Mouse (Mus musculus): ENCODE results near the gene Gm4450. TPM values are rescaled to one million over a fixed set of nuclear protein-coding genes. Genes with fewer than 3 reads are reported as not detected.
"Not testable (repeated sequence)": the region's sequence is repeated elsewhere in the genome, so short reads cannot be mapped to it uniquely, and the experiment has no call there.

Gene Gm4450
- polyA plus RNA-seq (2014; fragmentation: Nextera tagmentation; extraction: Ambion mirVana) = not detected in 2 replicates

GRCm38 (mm10) chr3:98457026-98457425 is at the start of gene Gm4450:
TSS of gene Gm4450 (minus strand) at chr3:98457126.
- not testable (repeated sequence) for H3K4me2 ChIP-seq (ENCODE audit: low read length); H3K4me3 ChIP-seq (ENCODE audit: low read depth, low read length); H3K27ac ChIP-seq (ENCODE audit: low read depth); H3K4me1 ChIP-seq (replicated peaks; ENCODE audit: control insufficient read depth, insufficient read depth, low read length); H3K27me3 ChIP-seq (replicated peaks; ENCODE audit: control insufficient read depth, insufficient read depth, low read length); H3K9me3 ChIP-seq (ENCODE audit: control insufficient read depth, low read length); H3K9ac ChIP-seq (ENCODE audit: low read length); H3K36me3 ChIP-seq (ENCODE audit: control insufficient read depth, insufficient read depth, low read length); DNase-seq (ENCODE audit: low spot score); ATAC-seq (replicated peaks; ENCODE audit: low FRiP score, low TSS enrichment, low read depth)
- no CpG with 5 or more reads among the region's 1 CpGs for WGBS

DNA sequence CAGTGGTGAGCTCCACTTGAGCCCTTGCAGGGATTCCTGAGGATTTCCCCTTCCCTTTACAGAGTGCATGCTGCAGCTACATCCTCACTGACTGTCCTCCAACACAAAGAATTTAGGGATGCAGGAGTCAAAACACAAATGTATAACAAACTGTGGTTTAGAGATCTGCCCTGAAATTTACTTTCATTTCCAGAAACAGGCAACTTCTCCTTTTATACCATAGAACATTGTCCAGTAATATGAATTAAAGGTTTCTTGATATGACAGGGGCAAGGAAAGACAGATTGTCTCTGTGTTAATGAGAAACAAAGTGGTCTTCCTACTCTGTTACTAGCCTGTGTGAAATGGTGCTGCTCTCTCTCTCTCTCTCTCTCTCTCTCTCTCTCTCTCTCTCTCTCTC is 40.5 kb upstream of the Gm4450 start:
- not testable (repeated sequence) for H3K36me3 ChIP-seq (ENCODE audit: control insufficient read depth, insufficient read depth, low read length); DNase-seq (ENCODE audit: low spot score); H3K4me3 ChIP-seq (ENCODE audit: low read depth, low read length); H3K4me1 ChIP-seq (replicated peaks; ENCODE audit: control insufficient read depth, insufficient read depth, low read length); H3K9ac ChIP-seq (ENCODE audit: low read length); H3K9me3 ChIP-seq (ENCODE audit: control insufficient read depth, low read length); H3K4me2 ChIP-seq (ENCODE audit: low read length); ATAC-seq (replicated peaks; ENCODE audit: low FRiP score, low TSS enrichment, low read depth); H3K27ac ChIP-seq (ENCODE audit: low read depth); H3K27me3 ChIP-seq (replicated peaks; ENCODE audit: control insufficient read depth, insufficient read depth, low read length)

GRCm38 (mm10) chr3:98496762-98497161 is 39.8 kb upstream of the Gm4450 start:
- H3K9ac ChIP-seq (ENCODE audit: low read length); H3K27me3 ChIP-seq (replicated peaks; ENCODE audit: control insufficient read depth, insufficient read depth, low read length); H3K36me3 ChIP-seq (ENCODE audit: control insufficient read depth, insufficient read depth, low read length); H3K27ac ChIP-seq (ENCODE audit: low read depth); H3K9me3 ChIP-seq (ENCODE audit: control insufficient read depth, low read length); H3K4me3 ChIP-seq (ENCODE audit: low read depth, low read length); DNase-seq (ENCODE audit: low spot score); H3K4me1 ChIP-seq (replicated peaks; ENCODE audit: control insufficient read depth, insufficient read depth, low read length); H3K4me2 ChIP-seq (ENCODE audit: low read length); ATAC-seq (replicated peaks; ENCODE audit: low FRiP score, low TSS enrichment, low read depth): not testable (repeated sequence)
- WGBS = no CpG with 5 or more reads among the region's 2 CpGs

GRCm38 (mm10) chr3:98495055-98495454 is 38.1 kb upstream of the Gm4450 start:
- H3K4me2 ChIP-seq (ENCODE audit: low read length); ATAC-seq (replicated peaks; ENCODE audit: low FRiP score, low TSS enrichment, low read depth); H3K36me3 ChIP-seq (ENCODE audit: control insufficient read depth, insufficient read depth, low read length); H3K9me3 ChIP-seq (ENCODE audit: control insufficient read depth, low read length); H3K9ac ChIP-seq (ENCODE audit: low read length); H3K27ac ChIP-seq (ENCODE audit: low read depth); H3K27me3 ChIP-seq (replicated peaks; ENCODE audit: control insufficient read depth, insufficient read depth, low read length); DNase-seq (ENCODE audit: low spot score); H3K4me3 ChIP-seq (ENCODE audit: low read depth, low read length); H3K4me1 ChIP-seq (replicated peaks; ENCODE audit: control insufficient read depth, insufficient read depth, low read length): not testable (repeated sequence)

GRCm38 (mm10) chr3:98494184-98494583 is 37.3 kb upstream of the Gm4450 start:
- not testable (repeated sequence) for H3K27ac ChIP-seq (ENCODE audit: low read depth); H3K4me3 ChIP-seq (ENCODE audit: low read depth, low read length); H3K4me1 ChIP-seq (replicated peaks; ENCODE audit: control insufficient read depth, insufficient read depth, low read length); H3K36me3 ChIP-seq (ENCODE audit: control insufficient read depth, insufficient read depth, low read length); ATAC-seq (replicated peaks; ENCODE audit: low FRiP score, low TSS enrichment, low read depth); H3K4me2 ChIP-seq (ENCODE audit: low read length); H3K9ac ChIP-seq (ENCODE audit: low read length); H3K27me3 ChIP-seq (replicated peaks; ENCODE audit: control insufficient read depth, insufficient read depth, low read length); DNase-seq (ENCODE audit: low spot score); H3K9me3 ChIP-seq (ENCODE audit: control insufficient read depth, low read length)

DNA sequence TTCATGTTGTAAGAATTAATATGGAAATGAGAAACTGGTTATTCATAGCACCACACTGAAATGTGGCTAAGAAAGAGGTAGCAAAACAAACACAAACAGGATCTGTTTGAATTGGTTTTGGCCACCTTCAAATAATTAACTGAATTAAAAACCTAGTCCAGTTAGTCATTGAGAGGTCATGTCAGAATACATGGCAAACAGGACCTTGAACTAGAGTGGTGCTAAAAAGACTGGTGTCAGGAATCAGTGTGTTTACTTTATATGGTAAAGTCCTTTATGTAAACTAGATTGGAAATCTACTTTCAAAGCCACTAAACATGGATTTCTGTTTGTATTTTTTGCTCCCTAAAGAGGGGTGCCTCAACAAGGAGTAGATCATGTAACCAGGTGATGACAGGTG is 14.6 kb upstream of the Gm4450 start:
- DNase-seq (ENCODE audit: low spot score); H3K9ac ChIP-seq (ENCODE audit: low read length); H3K9me3 ChIP-seq (ENCODE audit: control insufficient read depth, low read length); H3K4me3 ChIP-seq (ENCODE audit: low read depth, low read length); H3K4me2 ChIP-seq (ENCODE audit: low read length); H3K4me1 ChIP-seq (replicated peaks; ENCODE audit: control insufficient read depth, insufficient read depth, low read length); H3K27ac ChIP-seq (ENCODE audit: low read depth); H3K36me3 ChIP-seq (ENCODE audit: control insufficient read depth, insufficient read depth, low read length); H3K27me3 ChIP-seq (replicated peaks; ENCODE audit: control insufficient read depth, insufficient read depth, low read length); ATAC-seq (replicated peaks; ENCODE audit: low FRiP score, low TSS enrichment, low read depth): not testable (repeated sequence)

DNA sequence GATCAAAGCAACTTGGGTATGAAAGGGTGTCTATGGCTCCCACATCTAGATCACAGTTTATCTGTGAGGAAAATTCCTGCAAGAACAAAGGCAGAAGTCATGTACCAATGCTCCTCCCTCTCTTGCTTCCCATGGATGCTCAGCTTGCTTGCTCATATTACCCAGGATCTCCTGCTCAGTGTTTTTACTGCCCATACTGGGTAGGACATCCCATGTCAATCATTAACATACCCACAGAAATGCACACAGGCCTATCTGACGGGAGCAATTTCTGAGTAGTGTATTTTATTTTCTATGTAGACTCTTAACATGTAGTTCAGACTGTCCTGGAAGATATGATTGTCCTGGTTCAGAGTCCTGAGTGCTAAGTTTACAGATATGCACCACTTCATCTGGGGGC is 14.1 kb upstream of the Gm4450 start:
- H3K9ac ChIP-seq (ENCODE audit: low read length); H3K4me3 ChIP-seq (ENCODE audit: low read depth, low read length); H3K27ac ChIP-seq (ENCODE audit: low read depth); ATAC-seq (replicated peaks; ENCODE audit: low FRiP score, low TSS enrichment, low read depth); H3K27me3 ChIP-seq (replicated peaks; ENCODE audit: control insufficient read depth, insufficient read depth, low read length); H3K4me2 ChIP-seq (ENCODE audit: low read length); H3K36me3 ChIP-seq (ENCODE audit: control insufficient read depth, insufficient read depth, low read length); H3K9me3 ChIP-seq (ENCODE audit: control insufficient read depth, low read length); H3K4me1 ChIP-seq (replicated peaks; ENCODE audit: control insufficient read depth, insufficient read depth, low read length); DNase-seq (ENCODE audit: low spot score): not testable (repeated sequence)
- WGBS = no CpG with 5 or more reads among the region's 1 CpGs

DNA sequence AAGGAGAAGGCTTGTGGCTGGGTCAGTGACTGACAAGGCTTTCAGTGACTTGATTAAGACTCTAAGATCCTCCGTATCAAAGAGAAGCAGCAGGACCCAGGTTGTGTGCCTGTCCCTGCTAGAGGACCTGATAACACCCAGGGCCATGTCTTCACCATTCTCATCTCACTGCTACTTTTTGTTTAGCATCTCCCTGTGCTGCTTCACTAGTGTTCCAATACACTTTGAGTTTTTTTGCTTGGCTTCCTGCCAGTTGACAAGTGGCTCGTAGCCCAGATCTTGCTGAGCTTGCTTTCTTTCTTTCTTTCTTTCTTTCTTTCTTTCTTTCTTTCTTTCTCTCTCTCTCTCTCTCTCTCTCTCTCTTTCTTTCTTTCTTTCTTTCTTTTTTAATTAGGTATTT is 12.4 kb upstream of the Gm4450 start:
- not testable (repeated sequence) for H3K4me2 ChIP-seq (ENCODE audit: low read length); H3K9ac ChIP-seq (ENCODE audit: low read length); H3K4me1 ChIP-seq (replicated peaks; ENCODE audit: control insufficient read depth, insufficient read depth, low read length); ATAC-seq (replicated peaks; ENCODE audit: low FRiP score, low TSS enrichment, low read depth); H3K9me3 ChIP-seq (ENCODE audit: control insufficient read depth, low read length); DNase-seq (ENCODE audit: low spot score); H3K4me3 ChIP-seq (ENCODE audit: low read depth, low read length); H3K27me3 ChIP-seq (replicated peaks; ENCODE audit: control insufficient read depth, insufficient read depth, low read length); H3K36me3 ChIP-seq (ENCODE audit: control insufficient read depth, insufficient read depth, low read length); H3K27ac ChIP-seq (ENCODE audit: low read depth)
- 71% methylated on average over 1 of the region's 2 CpGs for WGBS

- not testable (repeated sequence) for H3K9ac ChIP-seq (ENCODE audit: low read length); H3K9me3 ChIP-seq (ENCODE audit: control insufficient read depth, low read length); H3K36me3 ChIP-seq (ENCODE audit: control insufficient read depth, insufficient read depth, low read length); H3K27ac ChIP-seq (ENCODE audit: low read depth); ATAC-seq (replicated peaks; ENCODE audit: low FRiP score, low TSS enrichment, low read depth); DNase-seq (ENCODE audit: low spot score); H3K4me1 ChIP-seq (replicated peaks; ENCODE audit: control insufficient read depth, insufficient read depth, low read length); H3K27me3 ChIP-seq (replicated peaks; ENCODE audit: control insufficient read depth, insufficient read depth, low read length); H3K4me3 ChIP-seq (ENCODE audit: low read depth, low read length); H3K4me2 ChIP-seq (ENCODE audit: low read length)
- WGBS = 78% methylated on average over 4 of the region's 5 CpGs
Measured at GRCm38 (mm10) chr3:98453786-98454185, 3.1 kb downstream of the Gm4450 start.

Measured in intestine, embryonic 14.5 days (tissue).